Mouse (Mus musculus) CH12.LX (cell line): ENCODE measurements around the gene Lrrn4cl. TPM values are rescaled to one million over a fixed set of nuclear protein-coding genes. Genes with fewer than 3 reads are reported as not detected.
A peak's percentile ranks its signal among the peaks of the same experiment; 100 is the strongest.
"Not testable (repeated sequence)": the region's sequence is repeated elsewhere in the genome, so short reads cannot be mapped to it uniquely, and the experiment has no call there.

Experiments
- DNase-seq: peaks from one replicate; pipeline ENCODE4 v3.0.0-alpha.2; 2013; ENCODE audit errors: extremely low read depth
- H3K27ac ChIP-seq: 2 replicates; pipeline ENCODE4 v1.5.1; 2012; ENCODE audit warnings: low read depth, mild to moderate bottlenecking, control low read depth, moderate library complexity; ENCODE audit not compliant: insufficient read depth
- H3K27me3 ChIP-seq: replicated peaks from 2 replicates; pipeline ENCODE3; 2012; ENCODE audit warnings: inconsistent platforms
- H3K36me3 ChIP-seq, 2 experiments: replicated peaks in 1 of 2; 2 replicates each; pipeline versions ENCODE3 to v1.6.1; 2012; ENCODE audit warnings: inconsistent platforms in 1 of 2, low read length in 1 of 2, mild to moderate bottlenecking in 1 of 2, mixed read lengths in 1 of 2, moderate library complexity in 1 of 2; ENCODE audit not compliant: control insufficient read depth in 1 of 2, insufficient read depth in 1 of 2
- H3K4me1 ChIP-seq, 2 experiments: 2 replicates each; pipeline ENCODE4 v1.6.1; 2012; ENCODE audit warnings: inconsistent platforms in 1 of 2, moderate library complexity in 1 of 2; ENCODE audit not compliant: insufficient read depth in 2 of 2, control insufficient read depth in 1 of 2
- H3K4me2 ChIP-seq: 2 replicates; pipeline ENCODE4 v1.6.1; 2012; ENCODE audit warnings: low read depth, mild to moderate bottlenecking, control low read depth; ENCODE audit not compliant: poor library complexity, insufficient read depth, severe bottlenecking
- H3K4me3 ChIP-seq, 3 experiments: fragments of 150-350 bp in 1 of 3; sonication (generic) in 1 of 3; replicated peaks in 1 of 3; 2 replicates each; pipeline versions ENCODE3 to v1.5.1; 2011 to 2012; ENCODE audit warnings: low read depth in 2 of 3, low read length in 2 of 3, mild to moderate bottlenecking in 2 of 3, moderate library complexity in 2 of 3, control low read depth in 1 of 3, improper control_type of control experiment in 1 of 3, inconsistent platforms in 1 of 3, mixed read lengths in 1 of 3; ENCODE audit not compliant: poor library complexity in 1 of 3
- H3K79me2 ChIP-seq: replicated peaks from 2 replicates; pipeline ENCODE4 v1.6.1; 2012; ENCODE audit warnings: mild to moderate bottlenecking, moderate library complexity; ENCODE audit not compliant: control insufficient read depth, poor library complexity, insufficient read depth, severe bottlenecking; ENCODE audit errors: extremely low read depth
- H3K9ac ChIP-seq: 2 replicates; pipeline ENCODE4 v1.6.1; 2012; ENCODE audit warnings: low read depth, mild to moderate bottlenecking, control low read depth, moderate library complexity; ENCODE audit not compliant: insufficient read depth
- H3K9me3 ChIP-seq: replicated peaks from 2 replicates; pipeline ENCODE3; 2012; ENCODE audit warnings: low read length, inconsistent platforms, mixed read lengths
- BHLHE40 ChIP-seq: IDR thresholded peaks from 2 replicates; pipeline ENCODE4 v1.6.1; 2011; ENCODE audit warnings: mild to moderate bottlenecking, low read depth, low read length, improper control_type of control experiment
- CHD1 ChIP-seq: IDR thresholded peaks from 2 replicates; pipeline ENCODE4 v1.6.1; 2012; ENCODE audit warnings: low read depth, low read length, improper control_type of control experiment, inconsistent platforms
- CHD2 ChIP-seq: IDR thresholded peaks from 2 replicates; pipeline ENCODE4 v1.6.1; 2011; ENCODE audit warnings: low read length, improper control_type of control experiment
- E2F4 ChIP-seq: IDR thresholded peaks from 2 replicates; pipeline ENCODE4 v1.6.1; 2011; ENCODE audit warnings: low read depth, low read length, improper control_type of control experiment; ENCODE audit not compliant: insufficient replicate concordance
- ELF1 ChIP-seq: IDR thresholded peaks from 2 replicates; pipeline ENCODE4 v1.6.1; 2014; ENCODE audit warnings: low read depth, mild to moderate bottlenecking, inconsistent platforms, low read length, improper control_type of control experiment
- ETS1 ChIP-seq: conservative IDR thresholded peaks from 2 replicates; pipeline ENCODE4 v1.6.1; 2012; ENCODE audit warnings: low read depth, mild to moderate bottlenecking, inconsistent platforms, low read length, improper control_type of control experiment, moderate library complexity
- JUN ChIP-seq: IDR thresholded peaks from 2 replicates; pipeline ENCODE4 v1.6.1; 2011; ENCODE audit warnings: low read depth, mild to moderate bottlenecking, low read length, improper control_type of control experiment, moderate library complexity; ENCODE audit not compliant: insufficient read depth
- JUND ChIP-seq: conservative IDR thresholded peaks from 2 replicates; pipeline ENCODE4 v1.6.1; 2011; ENCODE audit warnings: low read depth, low read length, improper control_type of control experiment
- KAT2A ChIP-seq: IDR thresholded peaks from 2 replicates; pipeline ENCODE4 v1.6.1; 2012; ENCODE audit warnings: low read length, improper control_type of control experiment, inconsistent platforms; ENCODE audit not compliant: insufficient replicate concordance
- MAFK ChIP-seq: IDR thresholded peaks from 2 replicates; pipeline ENCODE4 v1.6.1; 2011; ENCODE audit warnings: low read length, improper control_type of control experiment; ENCODE audit not compliant: insufficient replicate concordance
- MAX ChIP-seq: IDR thresholded peaks from 2 replicates; pipeline ENCODE4 v1.6.1; 2011; ENCODE audit warnings: low read length, improper control_type of control experiment
- MAZ ChIP-seq: IDR thresholded peaks from 2 replicates; pipeline ENCODE4 v1.6.1; 2012; ENCODE audit warnings: low read depth, mild to moderate bottlenecking, inconsistent platforms, low read length, improper control_type of control experiment, moderate library complexity
- MXI1 ChIP-seq: IDR thresholded peaks from 2 replicates; pipeline ENCODE4 v1.6.1; 2011; ENCODE audit warnings: mild to moderate bottlenecking, low read depth, low read length, improper control_type of control experiment
- MYC ChIP-seq: IDR thresholded peaks from 2 replicates; pipeline ENCODE4 v1.6.1; 2011; ENCODE audit warnings: low read depth, mild to moderate bottlenecking, improper control_type of control experiment, low read length
- NELFE ChIP-seq: IDR thresholded peaks from 2 replicates; pipeline ENCODE4 v1.6.1; 2011; ENCODE audit warnings: low read depth, low read length, improper control_type of control experiment
- NRF1 ChIP-seq: IDR thresholded peaks from 2 replicates; pipeline ENCODE4 v1.6.1; 2014; ENCODE audit warnings: low read depth, mild to moderate bottlenecking, inconsistent platforms, low read length, improper control_type of control experiment, moderate library complexity
- POLR2A ChIP-seq: IDR thresholded peaks from 2 replicates; pipeline ENCODE4 v1.6.1; 2011; ENCODE audit warnings: low read depth, mild to moderate bottlenecking, improper control_type of control experiment, low read length
- RAD21 ChIP-seq: IDR thresholded peaks from 2 replicates; pipeline ENCODE4 v1.6.1; 2011; ENCODE audit warnings: low read depth, mild to moderate bottlenecking, low read length, improper control_type of control experiment, moderate library complexity
- RCOR1 ChIP-seq: conservative IDR thresholded peaks from 2 replicates; pipeline ENCODE4 v1.6.1; 2012; ENCODE audit warnings: low read depth, mild to moderate bottlenecking, inconsistent platforms, low read length, improper control_type of control experiment
- SMC3 ChIP-seq: IDR thresholded peaks from 2 replicates; pipeline ENCODE4 v1.6.1; 2011; ENCODE audit warnings: low read depth, low read length, improper control_type of control experiment
- TBP ChIP-seq: conservative IDR thresholded peaks from 2 replicates; pipeline ENCODE4 v1.6.1; 2011; ENCODE audit warnings: low read depth, low read length, improper control_type of control experiment
- TCF12 ChIP-seq: IDR thresholded peaks from 2 replicates; pipeline ENCODE4 v1.6.1; 2014; ENCODE audit warnings: low read depth, mild to moderate bottlenecking, inconsistent platforms, low read length, improper control_type of control experiment
- UBTF ChIP-seq: IDR thresholded peaks from 2 replicates; pipeline ENCODE4 v1.6.1; 2012; ENCODE audit warnings: low read depth, mild to moderate bottlenecking, inconsistent platforms, low read length, improper control_type of control experiment, moderate library complexity
- USF1 ChIP-seq: IDR thresholded peaks from 2 replicates; pipeline ENCODE4 v1.6.1; 2014; ENCODE audit warnings: low read depth, mild to moderate bottlenecking, inconsistent platforms, low read length, improper control_type of control experiment
- USF2 ChIP-seq: conservative IDR thresholded peaks from 2 replicates; pipeline ENCODE4 v1.6.1; 2011; ENCODE audit warnings: low read depth, low read length, improper control_type of control experiment
- ZC3H11A ChIP-seq: IDR thresholded peaks from 2 replicates; pipeline ENCODE4 v1.6.1; 2012; ENCODE audit warnings: low read depth, mild to moderate bottlenecking, inconsistent platforms, low read length, improper control_type of control experiment
- ZKSCAN1 ChIP-seq: IDR thresholded peaks from 2 replicates; pipeline ENCODE4 v1.6.1; 2012; ENCODE audit warnings: low read depth, inconsistent platforms, low read length, improper control_type of control experiment, borderline replicate concordance
- ZMIZ1 ChIP-seq: IDR thresholded peaks from 2 replicates; pipeline ENCODE4 v1.6.1; 2012; ENCODE audit warnings: low read depth, mild to moderate bottlenecking, inconsistent platforms, low read length, improper control_type of control experiment
- dilution Hi-C: fragments of 300-500 bp; cut with MboI; formaldehyde crosslinking; loops from 2 replicates; pipeline ENCODE4 v1.14.3; 2020; ENCODE audit warnings: low sequenced_read_pairs; ENCODE audit not compliant: extremely low pct_unique_long_range_greater_than_20kb, extremely low pct_ligation_motif_present
- in situ Hi-C: fragments of 300-500 bp; cut with MboI; formaldehyde crosslinking; loops from 3 replicates; pipeline ENCODE4 v1.14.3; 2019; ENCODE audit warnings: low sequenced_read_pairs, low pct_ligation_motif_present, low pct_unique_long_range_greater_than_20kb, mixed read lengths
- polyA plus RNA-seq: library from polyadenylated mRNA; unstranded; fragments of >175 nt; gene quantifications from 2 replicates; pipeline ENCODE4 v1.2.1, GENCODE M21; 2012; ENCODE audit warnings: low read depth; ENCODE audit not compliant: insufficient read length
- total RNA-seq, 2 experiments: library from RNA; depleted of rRNA; stranded (reverse); fragments of 300-350 nt in 1 of 2; fragments of >200 nt in 1 of 2; gene quantifications; 2 replicates each; pipeline ENCODE4 v1.2.3; 2012 to 2014

Lrrn4cl gene
- total and polyA plus RNA-seq, 3 experiments = 0.17 to 0.41 (median 0.31) TPM

DNA sequence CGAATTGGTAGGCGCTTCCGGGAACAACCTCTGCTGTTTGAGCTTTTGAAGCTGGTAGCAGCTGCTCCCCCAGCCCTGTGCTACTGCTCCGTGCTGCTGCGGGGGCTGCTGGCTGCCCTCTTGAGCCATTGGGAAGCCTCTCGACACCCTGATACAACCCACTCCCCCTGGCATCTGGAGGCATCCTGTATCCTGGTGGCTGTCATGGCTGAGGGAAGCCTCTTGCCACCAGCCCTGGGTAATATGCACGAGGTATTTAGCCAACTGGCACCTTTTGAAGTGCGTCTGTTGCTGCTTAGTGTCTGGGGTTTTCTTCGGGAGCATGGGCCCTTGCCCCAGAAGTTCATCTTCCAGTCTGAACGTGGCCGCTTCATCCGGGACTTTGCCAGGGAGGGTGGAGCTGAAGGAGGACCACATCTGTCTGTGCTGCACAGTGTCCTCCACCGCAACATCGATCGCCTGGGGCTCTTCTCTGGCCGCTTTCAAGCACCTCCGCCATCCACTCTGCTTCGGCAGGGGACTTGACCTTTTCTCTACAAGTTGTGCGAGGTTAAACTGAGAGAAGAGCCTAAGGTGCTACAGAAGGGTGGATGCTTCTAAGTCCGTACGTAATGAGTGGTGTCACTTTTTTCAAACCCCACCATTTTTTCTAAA, 46.8 kb downstream of the Lrrn4cl start:
- Histone ChIP-seq H3K79me2 (peaks cover 73% of the 10 kb centered on the region), H3K4me3 (peak overlapping the region; percentile 44 to 82 (median 55)), H3K36me3 (peaks cover 22 to 38% of the 10 kb centered on the region in 2 experiments), H3K4me2 (peak overlapping the region; percentile 90), H3K4me1 (peaks cover 27 to 68% of the 10 kb centered on the region in 2 experiments), H3K27ac (peak overlapping the region; percentile 90), H3K9ac (peak overlapping the region; percentile 71)
- DNase-seq = peak; percentile 35
- dilution Hi-C loops, H3K27me3 ChIP-seq, H3K9me3 ChIP-seq: not testable (repeated sequence)
- in situ Hi-C loops = loop anchor here (5.0 kb wide), 1 partner anchor 40 kb away; no protein-coding TSS in a partner anchor
- TF ChIP-seq CHD2 = peak; percentile 10; the same call in 1 of the 2 replicates
- TF ChIP-seq CHD1 = peak; percentile 75
- 0 out of 2 replicates have a peak, but pooled peaks have one; percentile 33 for TF ChIP-seq ELF1
- peak; percentile 3; the same call in 1 of the 2 replicates for TF ChIP-seq NELFE
- TF ChIP-seq, all 38 proteins: peak for 4; not testable (repeated sequence) for 34

DNA sequence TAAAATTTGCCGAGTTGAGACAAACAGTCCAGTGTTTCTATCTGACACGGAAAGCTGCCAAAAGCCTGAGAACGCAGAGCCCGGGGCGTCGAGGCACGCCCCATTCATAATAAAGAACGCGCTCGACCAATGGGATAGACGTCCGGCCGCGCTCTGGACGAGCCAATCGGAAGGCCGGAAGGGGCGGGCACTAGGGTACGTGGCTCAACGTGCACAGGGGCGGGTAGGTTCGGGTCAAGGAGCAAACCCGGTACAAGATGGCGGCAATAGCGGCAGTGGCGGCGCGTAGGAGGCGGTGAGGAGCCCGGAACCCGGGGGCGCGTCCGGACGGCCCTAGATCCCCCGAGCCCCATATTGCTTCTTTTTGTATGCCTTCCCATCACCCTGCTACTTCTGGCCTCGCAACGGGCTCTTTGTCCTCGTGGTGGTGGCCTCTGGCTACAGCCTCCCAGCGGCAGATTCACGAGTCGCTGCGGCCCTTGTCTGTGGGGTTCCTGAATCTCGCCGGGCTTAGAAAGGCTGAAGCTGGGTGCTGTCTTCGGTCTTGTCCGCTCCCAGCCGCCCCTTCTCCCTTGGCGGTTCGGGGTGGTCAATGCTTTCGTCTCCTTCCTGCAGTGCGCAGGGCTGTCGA, 47.4 kb downstream of the Lrrn4cl start, which contains the start of gene Ganab:
Gene Ganab (plus strand): TSS at position 207 of the 631 bp plus-strand sequence.
- peaks cover 26 to 43% of the 10 kb centered on the region in 2 experiments for H3K36me3 ChIP-seq
- peak within 1 kb of the TSS; percentile 85 for H3K9ac ChIP-seq
- DNase-seq = peak; percentile 96
- in situ Hi-C loops (loop anchor here (5.0 kb wide), 1 partner anchor 39 kb away; no protein-coding TSS in a partner anchor), dilution Hi-C loops (no loop called here)
- no peaks in the 10 kb centered on the region for H3K27me3 ChIP-seq
- peak within 1 kb of the TSS; percentile 90 for H3K27ac ChIP-seq
- H3K79me2 ChIP-seq = peaks cover 77% of the 10 kb centered on the region
- peak within 1 kb of the TSS; percentile 96 for H3K4me2 ChIP-seq
- peaks cover 28 to 68% of the 10 kb centered on the region in 2 experiments for H3K4me1 ChIP-seq
- H3K4me3 ChIP-seq = peak within 1 kb of the TSS; percentile 82 to 99 (median 99)
- no peaks in the 10 kb centered on the region for H3K9me3 ChIP-seq
- TF ChIP-seq MAFK (no peak), E2F4 (peak; percentile 74; the same call in 1 of the 2 replicates), MYC (no peak; the same call in 1 of the 2 replicates), RAD21 (no peak), CHD2 (peak; percentile 60), CHD1 (peak; percentile 72; the same call in 1 of the 2 replicates), MAX (peak; percentile 63), MXI1 (peak; percentile 70), NRF1 (peak; percentile 62), JUN (no peak), ETS1 (0 out of 2 replicates have a peak, but pooled peaks have one; percentile 22), TCF12 (peak; percentile 93), ZKSCAN1 (no peak), SMC3 (no peak), NELFE (peak; percentile 77), JUND (no peak), UBTF (no peak), KAT2A (peak; percentile 76; the same call in 1 of the 2 replicates), MAZ (0 out of 2 replicates have a peak, but pooled peaks have one; percentile 40), ZC3H11A (no peak), POLR2A (peak; percentile 88), TBP (peak; percentile 44; the same call in 1 of the 2 replicates), BHLHE40 (no peak; the same call in 1 of the 2 replicates), ELF1 (peak; percentile 73; the same call in 1 of the 2 replicates), ZMIZ1 (peak; percentile 85; the same call in 1 of the 2 replicates), RCOR1 (no peak), USF1 (no peak), USF2 (no peak)
